Mouse (Mus musculus): ENCODE data around the gene Wfdc15b.

Gene Wfdc15b

GRCm38 (mm10) chr2:164177831-164178230, 43.6 kb downstream of the Wfdc15b start:
- no peak for DNase-seq

- no peak for DNase-seq
Measured at GRCm38 (mm10) chr2:164175850-164176249, 45.6 kb downstream of the Wfdc15b start.

GRCm38 (mm10) chr2:164174649-164175395, 46.6 kb downstream of the Wfdc15b start:
- DNase-seq = no peak

- DNase-seq = no peak
Measured at GRCm38 (mm10) chr2:164173394-164173793, 48.1 kb downstream of the Wfdc15b start.

GRCm38 (mm10) chr2:164170902-164171301, 50.6 kb downstream of the Wfdc15b start, which contains the start of gene Kcns1:
Gene Kcns1, minus strand, starts transcription at chr2:164171113.
- DNase-seq = no peak

GRCm38 (mm10) chr2:164170326-164170725, 51.1 kb downstream of the Wfdc15b start:
- no peak for DNase-seq

- DNase-seq = no peak
Measured at GRCm38 (mm10) chr2:164168571-164168946, 52.9 kb downstream of the Wfdc15b start.

- DNase-seq = no peak
Measured at GRCm38 (mm10) chr2:164167752-164168570, 53.5 kb downstream of the Wfdc15b start.

GRCm38 (mm10) chr2:164164941-164165340, 56.5 kb downstream of the Wfdc15b start:
- no peak for DNase-seq

Data from thymus, postnatal 25 days (tissue).